Mouse (Mus musculus) kidney, postnatal 25 days (tissue): Measurements from ENCODE around the gene Mef2d.
A peak's percentile ranks its signal among the peaks of the same experiment; 100 is the strongest.

Experiments
- DNase-seq, 2 experiments: peaks; one replicate each; pipeline ENCODE4 v3.0.0; 2021; ENCODE audit warnings: mixed read lengths in 2 of 2

The Mef2d gene

DNA sequence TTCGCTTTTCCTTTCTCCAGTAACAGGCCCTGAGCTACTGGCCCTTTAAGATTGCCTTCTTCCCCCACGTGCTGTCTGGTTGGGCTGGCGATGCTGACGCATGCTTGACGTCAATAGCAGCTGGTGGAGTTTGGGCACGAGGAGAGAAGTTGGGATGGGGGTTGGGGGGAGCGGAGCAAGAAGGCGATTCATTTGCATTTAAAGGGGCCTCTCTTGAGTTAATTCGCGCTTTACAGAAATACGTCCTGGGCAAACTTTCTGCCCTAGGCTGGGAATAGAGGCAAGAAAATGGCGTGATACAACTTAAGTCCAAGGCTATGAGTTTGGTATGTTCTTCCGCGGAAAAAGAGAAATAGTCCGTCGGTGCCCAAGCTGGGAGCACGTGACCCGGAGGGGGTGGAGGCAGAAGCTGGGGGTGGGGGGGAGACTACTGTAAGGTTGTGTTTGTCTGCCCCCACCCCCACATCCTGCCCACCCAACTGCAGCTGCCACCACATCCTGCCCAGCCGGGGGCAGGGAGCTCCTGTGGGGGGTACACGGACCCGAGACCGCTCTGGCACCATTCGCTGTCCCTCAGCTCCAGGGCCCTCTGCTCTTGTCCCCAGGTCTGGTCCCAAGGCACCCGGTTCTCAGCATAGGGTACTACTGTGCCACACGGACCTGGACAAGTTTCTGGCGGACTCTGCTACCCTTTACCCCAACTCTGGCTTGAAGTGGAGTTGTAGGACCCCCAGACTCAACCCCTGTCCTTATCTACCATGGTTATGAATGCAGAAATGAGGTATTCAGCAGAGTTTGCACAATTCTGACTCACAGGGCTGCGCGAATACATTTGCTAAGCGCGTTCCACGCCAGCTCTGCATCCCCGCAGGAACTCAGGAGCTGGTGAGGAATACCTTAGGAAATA is 3.6 kb upstream of the Mef2d start:
- DNase-seq = peak; percentile 96 to 98

DNA sequence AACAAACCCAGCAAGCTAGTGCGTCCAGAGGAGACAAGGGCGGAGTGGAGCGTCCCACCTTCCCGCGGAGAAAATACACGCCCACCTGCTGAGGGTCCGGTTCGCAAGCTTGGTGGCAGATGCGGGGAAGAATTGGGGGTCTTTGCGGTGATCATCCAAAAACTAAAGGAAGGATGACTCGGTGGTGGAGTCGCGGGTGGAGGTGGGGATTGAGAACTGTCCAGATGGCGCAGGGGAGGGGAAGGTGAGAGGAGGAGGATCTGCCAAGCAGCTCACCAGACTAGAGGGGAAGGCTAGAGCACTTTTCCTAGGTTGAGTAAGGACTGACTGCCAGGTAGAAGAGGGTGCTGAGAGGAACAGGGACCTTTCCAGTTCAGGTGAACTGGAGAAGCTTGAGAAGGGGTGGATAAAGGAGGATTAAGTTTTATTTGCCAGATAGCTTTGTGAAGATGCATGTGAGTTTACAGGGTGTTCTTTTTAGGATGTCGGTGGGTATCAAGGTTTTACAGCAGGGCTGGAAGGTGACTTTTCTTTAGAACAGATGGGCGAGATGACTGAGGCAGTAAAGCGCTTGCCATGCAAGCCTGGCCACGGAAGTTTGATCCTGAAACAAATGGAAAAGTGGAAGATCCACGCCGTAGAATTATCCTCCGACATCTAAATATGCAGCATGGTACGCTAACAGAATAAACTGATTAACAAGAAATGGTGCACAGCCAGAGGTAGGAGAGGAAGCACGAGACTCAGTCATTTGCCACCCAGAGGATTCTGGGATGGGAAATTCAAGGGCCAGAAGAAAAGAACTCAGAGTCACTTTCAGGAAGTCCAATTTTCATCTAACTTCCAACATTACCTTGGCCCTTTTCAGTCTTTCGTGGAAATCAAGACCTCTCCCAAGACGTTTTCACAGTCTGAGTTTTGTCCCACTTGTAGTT is 2.7 kb upstream of the Mef2d start:
- DNase-seq = peak; percentile 37 to 58

DNA sequence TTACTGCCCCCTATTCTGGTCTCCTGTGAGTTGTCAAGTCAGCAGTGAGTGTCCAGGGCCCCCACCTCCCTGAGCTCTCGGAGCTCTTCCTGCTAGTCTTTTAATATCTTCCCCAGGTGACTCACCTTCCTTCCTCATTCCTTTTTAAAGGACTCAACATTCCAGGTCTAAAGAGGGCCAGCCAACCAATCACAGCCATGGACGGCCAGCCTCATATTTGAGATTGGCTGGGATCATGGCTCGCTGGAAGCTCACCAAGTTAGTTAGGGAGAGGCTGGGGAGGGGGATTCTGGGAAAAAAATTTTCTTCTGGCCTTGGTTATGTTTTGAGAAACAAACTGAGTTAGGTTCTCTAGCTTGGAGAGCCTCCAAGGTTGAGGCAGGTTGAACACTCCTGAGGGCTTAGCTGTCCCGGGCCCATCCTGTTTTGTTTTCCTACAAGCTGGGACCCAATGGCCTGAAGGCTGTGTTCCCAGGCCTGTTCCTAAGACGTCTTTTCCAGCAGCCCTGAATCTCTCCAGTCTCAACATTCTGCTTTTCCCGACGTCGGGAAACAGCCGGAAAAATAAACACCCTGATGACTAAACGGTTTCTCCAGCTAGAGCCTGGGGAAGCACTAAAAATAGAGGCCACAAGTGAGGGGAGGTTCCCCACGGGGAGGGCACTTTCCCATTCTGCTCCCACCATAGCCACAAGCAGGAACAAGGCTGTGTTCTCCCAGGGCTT is 1.8 kb upstream of the Mef2d start:
- DNase-seq = peak; percentile 62 to 83

DNA sequence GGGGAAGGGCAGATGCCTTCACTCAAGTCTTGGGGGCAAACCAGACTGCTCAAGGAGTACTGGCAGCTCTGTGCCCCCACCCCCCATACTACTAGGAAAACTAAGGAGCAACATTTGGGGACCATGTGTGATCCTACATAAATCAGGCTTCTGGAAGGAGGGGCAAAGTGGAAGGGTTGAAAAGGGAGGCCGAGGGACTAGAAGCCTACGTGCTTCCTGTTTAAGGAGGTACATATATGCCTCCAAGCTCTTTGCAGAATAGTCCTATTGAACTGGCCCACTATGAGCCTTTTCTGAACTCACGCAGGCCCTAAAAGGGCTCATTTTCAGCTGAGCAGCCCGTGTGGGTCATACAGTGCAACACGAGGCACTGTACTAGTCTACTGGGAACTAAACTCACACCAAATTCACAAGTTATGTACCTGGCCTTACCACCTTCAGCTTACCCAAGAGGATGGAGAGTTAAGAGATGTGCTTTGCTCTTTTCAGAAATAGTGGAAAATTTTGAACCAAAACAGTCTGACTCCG is 1.2 kb upstream of the Mef2d start:
- no peak for DNase-seq

DNA sequence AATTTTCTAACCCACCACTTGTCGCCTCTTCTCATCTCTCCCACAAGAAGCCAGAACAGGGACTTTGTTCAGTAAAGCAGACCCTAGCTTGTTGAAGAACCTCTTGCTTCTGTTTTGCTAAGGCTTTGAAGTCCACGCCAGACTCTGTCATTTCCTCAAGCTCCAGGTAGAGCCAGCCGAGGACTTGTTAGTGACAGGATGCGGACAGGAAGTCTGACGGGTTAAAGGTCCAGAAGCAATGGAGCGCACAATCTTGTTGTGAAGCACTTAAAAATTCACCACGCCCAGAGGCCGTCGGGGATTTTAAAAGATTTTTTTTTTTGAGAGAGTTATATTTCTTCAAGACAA is 759 bp upstream of the Mef2d start:
- DNase-seq = peak; percentile 75 to 86

DNA sequence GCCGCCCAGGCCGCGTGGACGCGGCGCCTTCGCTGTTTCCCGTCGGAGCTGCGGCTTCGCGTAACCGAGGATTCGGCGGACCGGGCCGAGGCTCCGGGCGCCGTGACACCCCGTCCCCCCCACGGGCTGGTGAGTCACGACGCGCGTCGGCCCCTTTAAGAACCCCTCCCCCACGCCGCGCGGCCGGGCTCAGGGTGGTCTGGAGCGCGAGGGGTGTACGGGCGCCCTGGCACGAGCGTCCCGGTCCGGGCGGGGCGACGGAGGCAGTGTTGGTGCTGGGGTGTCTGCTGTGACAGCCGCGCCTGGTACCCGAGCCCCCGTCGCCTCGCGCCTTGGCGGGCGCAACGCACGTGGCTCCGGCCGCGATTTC is 359 bp downstream of the Mef2d start:
- DNase-seq = no peak

DNA sequence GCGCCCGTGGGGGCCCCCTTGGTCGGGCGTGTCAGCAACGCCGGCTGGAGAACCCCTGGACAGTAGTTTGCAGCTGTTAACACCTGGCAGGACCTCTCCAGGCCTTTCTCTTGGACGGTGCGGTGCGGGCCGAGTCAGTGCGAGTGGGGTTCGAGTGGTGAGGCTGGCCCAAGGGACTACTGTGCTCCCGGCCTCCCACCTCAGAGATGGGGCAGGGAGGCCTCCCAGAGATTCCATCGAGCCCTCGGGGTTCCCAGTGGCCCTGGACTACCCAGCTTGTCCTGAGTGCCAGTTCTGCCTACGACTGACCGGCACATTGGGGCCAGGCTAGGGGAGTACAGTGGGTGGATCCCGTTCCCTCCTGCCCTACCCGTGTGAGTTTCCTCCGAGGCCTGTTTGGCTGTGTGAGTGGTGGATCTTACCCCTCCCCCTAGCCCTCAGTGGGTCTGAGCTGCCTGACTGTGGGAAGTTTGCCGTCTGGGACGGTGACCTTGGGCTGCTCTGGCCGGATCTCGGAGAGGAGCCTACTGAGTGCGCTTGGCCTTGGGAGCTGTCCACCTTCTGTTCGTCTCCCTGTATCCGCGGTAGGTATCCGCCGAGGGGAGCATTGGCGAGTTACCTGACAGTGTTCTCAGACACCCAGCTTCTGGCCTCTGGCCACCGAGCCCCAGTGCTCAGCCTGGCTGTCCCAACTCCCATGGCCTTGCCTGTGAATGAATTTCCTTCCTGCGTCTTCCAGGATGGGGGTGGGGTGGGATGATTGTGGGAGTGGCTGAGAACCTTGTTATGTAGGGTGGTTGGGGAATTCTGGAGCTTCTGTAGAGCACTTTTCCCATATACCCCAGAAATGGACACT is 972 bp downstream of the Mef2d start:
- DNase-seq = peak; percentile 82 to 88

DNA sequence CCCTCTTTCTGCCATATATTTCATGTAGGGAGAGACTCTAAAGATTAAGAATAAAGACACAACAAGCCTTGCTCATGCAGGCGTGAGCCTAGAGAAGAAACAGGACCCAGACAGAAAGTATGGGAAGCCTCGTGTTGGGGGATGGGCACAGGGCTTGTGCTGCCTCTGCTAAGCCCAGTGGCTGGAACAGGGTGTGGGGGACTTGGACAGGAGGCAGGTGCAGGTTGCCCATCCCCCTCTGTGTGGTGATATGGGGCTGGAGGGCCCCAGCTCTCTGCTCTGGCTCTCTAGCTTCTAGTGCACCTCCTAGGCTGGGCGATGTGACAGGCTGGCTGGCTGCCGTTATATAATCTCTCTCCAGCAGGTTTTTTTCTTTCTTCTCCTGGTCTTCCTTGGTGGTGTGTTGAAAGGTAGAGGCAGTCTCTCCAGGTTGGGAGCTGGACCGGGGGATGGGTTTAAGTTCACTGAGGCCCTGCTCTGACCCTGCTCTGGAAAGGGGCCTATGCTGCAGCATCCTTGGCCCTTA is 1.9 kb downstream of the Mef2d start:
- DNase-seq = peak; percentile 42 to 71

DNA sequence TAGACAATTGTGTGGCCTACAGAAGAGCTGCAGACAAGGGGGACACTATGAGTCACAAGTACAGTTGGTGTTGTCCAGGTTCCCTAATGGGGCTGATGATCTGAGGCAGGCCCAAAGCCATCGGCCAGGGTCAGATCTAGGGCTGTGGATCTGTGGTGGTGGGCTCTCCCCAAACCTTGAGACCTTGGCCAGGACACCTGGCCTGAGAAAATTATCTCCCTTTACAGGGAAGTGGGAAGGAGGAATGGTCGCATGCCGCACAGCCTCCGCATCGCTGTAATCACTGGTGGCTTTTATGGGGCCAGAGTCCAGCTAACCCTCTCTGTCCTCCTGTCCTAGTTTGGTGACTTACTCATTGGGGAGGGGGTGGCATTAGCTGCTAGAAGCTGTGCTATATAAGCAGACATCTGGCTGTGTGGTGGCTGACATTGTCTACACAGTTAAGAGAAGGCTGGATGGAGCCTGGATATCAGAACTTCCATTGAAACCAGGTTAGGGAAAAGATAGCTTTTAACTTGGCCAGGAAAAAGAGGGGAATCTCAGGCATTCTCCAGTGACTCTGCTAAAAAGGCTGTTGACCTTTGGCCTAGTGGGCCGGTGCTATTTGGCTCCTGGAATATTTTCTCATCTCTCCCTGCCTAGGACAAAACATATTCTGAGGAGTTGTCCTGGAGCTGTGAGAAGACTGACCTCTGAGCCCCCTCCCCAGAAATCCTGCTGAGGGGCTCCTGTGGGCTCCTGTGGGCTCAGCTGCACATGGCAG is 2.7 kb downstream of the Mef2d start:
- DNase-seq = peak; percentile 56 to 60

DNA sequence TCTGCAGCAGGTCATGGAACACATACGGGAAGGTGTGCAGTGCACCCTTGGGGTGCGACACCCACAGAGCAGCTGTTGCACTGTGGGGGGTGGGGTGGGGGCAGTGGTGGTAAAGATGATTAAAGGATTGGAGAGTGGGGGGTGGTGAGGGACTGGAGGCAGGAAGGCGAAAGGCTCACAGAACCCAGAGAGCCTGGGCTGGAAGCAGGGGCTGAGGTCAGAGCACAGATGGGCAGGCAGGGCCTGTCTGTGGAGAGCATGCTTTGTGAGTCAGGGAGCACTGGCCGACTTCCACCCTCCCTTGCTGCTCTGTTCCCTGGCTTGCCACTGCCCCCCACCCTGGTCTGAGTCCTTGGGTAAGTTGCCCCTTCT is 3.2 kb downstream of the Mef2d start:
- peak in 1 of 2 experiments; percentile 48 for DNase-seq

DNA sequence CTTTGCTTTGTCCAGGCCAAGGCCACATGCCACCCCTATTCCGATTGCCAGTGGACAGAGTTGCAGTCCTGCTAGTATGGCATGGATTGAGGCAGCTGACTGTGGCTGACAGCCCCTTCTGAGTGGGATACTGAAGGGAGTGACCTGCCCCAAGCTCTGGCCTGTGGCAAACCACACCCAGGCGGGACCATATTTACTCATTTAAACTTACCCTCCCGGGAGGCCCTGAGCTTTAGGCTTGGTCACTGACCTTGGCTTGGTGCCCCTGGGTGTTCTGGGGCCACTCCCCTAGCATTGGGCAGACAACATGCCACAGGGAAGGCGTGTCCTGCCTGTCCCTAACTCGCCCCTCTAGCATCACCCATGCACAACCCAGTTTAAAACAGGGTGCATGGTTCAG is 3.8 kb downstream of the Mef2d start:
- peak; percentile 32 to 55 for DNase-seq

DNA sequence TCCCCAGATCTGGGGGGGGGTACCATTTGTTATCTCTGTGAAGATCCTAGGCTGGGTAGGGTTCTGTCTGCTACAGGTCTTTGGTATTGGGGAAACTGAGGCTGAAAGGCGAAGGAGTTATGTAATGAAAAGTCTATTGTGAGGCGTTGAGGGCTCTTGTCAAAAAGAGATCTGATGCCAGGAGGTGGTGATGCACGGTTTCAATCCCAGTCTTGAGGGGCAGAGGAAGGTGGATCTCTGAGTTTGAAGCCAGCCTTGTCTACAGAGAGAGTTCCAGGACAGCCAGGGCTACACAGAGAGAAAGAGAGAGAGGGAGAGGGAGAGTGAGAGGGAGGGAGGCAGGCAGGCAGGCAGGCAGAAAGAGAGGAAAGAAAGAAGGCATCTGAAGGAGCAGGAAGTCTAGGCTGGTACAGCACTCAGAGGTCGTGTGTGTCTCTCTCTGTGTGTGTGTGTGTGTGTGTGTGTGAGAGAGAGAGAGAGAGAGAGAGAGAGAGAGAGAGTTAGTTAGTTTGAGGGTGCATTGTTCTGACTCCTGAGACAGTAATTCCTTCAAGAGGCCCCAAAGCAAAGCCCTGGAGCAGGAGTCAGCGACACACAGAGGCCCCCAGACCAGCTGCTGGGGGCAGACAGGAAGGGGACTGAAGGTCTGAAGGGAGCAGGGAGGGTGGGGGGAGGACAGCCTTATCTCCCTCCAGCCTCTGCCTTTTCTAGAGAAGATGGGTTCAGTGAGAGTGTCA is 4.4 kb downstream of the Mef2d start:
- no peak for DNase-seq

DNA sequence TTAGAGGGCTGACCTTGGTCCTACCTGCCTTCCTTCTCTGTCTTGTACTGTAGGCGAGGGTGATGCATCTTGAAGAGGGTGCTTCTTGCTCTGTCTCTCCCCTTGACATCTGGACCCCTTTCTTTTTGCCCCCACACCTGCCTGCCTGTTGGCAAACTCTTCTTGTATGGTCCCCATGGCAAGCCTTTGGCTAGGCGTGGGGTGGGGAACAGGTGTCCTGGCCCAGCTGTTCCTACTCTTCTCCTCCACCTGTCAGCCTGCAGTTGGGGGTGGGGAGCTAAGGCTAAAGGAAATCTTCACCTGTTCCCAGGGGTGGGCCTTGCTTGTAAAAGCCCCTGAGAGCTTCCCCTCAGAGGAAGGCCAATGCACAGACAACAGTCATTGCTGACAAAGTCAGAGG is 5.3 kb downstream of the Mef2d start:
- DNase-seq = no peak

DNA sequence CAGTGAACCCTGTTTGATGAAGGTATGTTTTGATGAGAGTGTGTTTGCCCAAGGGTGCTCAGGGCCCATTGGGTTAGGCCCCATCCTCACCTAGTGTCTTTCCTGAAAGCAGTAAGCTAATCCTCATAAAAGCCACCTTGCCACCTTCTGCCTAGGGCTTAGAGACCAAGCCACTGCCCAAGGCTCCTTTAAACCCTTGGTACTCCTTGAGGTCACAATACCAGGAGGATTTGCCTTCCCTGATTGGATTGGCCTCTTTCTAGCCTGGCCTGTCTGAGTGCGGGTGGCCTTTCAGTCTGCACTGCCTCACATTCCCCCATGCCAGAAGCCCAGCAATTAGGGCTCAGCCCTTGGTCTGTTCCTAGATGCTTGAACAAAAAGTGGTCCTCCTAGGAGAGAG is 5.7 kb downstream of the Mef2d start:
- DNase-seq = no peak

DNA sequence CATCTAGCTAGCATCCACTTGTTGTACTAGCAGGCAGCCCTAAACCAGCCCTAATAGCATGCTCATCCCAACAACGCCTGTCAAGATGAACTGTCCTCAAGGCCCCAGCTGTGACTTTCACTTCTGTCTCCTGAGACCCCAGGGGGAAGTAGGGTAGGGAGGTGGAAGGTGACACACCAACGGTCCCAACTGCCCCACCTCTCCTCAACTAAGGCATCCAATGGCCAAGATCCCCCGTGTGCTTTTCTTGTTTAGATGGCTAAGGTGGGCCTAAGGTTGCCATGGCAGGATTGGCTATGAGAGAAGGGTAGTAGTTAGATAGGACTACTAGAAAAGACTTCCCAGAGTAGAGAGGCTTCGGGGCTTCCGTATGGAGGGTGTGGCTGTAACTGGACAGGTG is 6.2 kb downstream of the Mef2d start:
- no peak for DNase-seq

DNA sequence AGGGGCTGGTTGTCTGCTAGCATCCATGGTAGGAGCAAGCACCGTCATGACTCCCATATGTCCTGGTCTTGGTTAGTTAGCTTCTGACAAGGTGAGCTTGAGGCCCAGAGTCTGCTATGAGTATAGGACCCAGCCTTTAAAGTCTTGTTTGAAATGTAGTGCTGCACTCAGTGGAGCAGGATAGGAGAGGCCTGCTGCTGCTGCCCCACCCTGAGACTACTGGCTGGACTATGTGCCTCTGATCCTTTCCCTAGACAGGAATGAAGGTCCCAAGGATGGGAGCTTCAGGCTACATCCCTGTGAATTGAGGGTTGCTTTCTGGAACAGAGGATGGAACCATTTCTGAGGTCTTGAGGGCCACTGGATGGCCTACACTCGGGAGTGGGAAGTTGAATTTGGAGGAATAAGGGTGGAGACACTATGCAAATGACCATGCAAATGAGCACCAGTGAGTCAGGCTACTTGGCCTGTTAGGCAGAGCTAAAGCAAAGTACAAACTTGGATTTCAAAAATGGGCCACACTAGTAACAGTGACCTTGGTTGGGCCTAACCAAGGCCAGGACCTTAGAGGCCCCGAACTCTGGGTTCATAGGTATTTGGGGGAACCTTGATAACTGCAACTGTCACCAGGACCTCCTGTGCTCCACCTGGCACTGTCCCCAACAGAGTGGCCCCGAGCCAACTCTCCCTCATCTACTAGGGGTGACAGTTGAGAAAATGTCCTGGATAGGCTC is 6.8 kb downstream of the Mef2d start:
- DNase-seq = peak; percentile 71 to 76

DNA sequence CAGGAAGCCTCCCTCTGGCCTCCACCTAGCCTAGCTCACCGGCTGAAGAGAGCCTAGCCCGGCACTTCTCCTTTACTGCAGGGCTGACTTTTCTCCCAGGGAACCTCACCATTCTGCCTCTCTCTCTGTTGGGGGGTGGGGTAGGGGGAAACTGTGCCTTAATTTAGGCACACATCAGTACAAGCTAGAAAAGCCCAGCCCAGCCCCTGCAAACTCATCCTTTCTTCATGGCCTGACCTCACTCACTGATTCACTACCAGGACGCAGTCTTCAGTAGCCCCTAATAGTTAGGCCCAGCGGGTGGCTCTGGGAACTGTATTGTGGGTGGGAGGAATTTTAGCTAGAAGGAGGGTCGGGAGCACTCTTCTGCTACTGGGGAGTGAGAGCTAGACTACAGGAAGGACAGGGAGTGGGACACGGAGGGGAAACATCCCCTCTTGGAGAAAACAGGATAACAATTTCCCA is 7.4 kb downstream of the Mef2d start:
- no peak for DNase-seq

DNA sequence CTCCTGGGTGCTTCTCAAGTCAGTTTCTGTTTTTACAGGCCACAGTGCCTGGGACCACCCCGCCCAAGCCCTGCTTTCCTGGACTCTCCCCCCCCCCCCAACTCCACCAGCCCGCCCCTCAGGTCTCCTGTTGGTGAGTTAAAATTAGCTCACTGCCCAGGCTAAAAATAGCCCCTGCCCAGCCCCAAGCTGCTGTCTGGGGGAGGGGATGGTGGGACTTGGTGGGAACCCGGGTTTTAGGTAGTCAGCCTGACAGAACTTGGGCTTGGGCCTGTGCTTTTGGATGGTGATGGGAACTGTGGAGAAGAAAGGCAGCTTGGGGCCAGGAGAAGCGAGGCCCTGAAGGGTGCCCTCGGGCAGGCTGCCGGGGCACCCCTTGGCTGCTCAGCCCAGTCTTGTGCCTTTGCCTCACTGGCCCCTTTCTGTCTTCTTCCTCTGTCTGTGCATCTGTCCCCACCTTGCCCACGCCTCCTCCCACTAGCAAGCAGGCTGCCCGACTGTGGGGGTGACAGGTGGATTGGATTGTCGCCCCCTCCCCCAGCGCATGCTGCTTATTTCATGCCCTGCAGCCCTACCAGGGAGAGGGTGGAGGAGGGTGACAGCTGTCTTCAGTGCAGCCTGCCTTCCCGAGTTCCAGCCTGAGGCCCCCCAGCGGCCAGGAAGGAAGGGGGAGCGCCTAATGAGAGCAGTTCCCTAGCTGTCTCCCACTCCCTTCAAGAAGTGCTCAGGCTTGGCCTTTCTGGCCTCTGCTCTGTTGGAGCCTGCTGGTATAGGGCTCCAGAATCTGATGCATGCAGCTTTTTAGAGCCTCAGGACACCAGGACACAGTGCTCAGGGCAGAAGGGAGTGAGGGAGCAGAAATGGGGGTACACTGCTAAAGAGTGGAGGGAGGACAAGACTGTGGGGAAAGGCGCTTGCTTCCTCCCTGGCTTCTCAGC is 8.2 kb downstream of the Mef2d start:
- DNase-seq = peak; percentile 31 to 65
